Mouse (Mus musculus) bone marrow macrophage, adult 2 months (primary cell): Measurements from ENCODE around the gene Manba. TPM values are rescaled to one million over a fixed set of nuclear protein-coding genes. Genes with fewer than 3 reads are reported as not detected.

ENCODE experiments used
- H3K27ac ChIP-seq: 2 replicates; pipeline ENCODE4 v1.5.1; 2012; ENCODE audit warnings: low read depth, low read length; ENCODE audit not compliant: insufficient read depth
- H3K4me1 ChIP-seq: 2 replicates; pipeline ENCODE4 v1.6.1; 2012; ENCODE audit warnings: low read length; ENCODE audit not compliant: control insufficient read depth, insufficient read depth
- H3K4me3 ChIP-seq: 2 replicates; pipeline ENCODE4 v1.5.1; 2012; ENCODE audit warnings: mild to moderate bottlenecking, low read length, moderate library complexity; ENCODE audit not compliant: insufficient read depth
- CTCF ChIP-seq: IDR thresholded peaks from 2 replicates; pipeline ENCODE4 v1.5.1; 2012; ENCODE audit warnings: low read depth, mild to moderate bottlenecking, low read length, moderate library complexity
- POLR2A ChIP-seq: IDR thresholded peaks from 2 replicates; pipeline ENCODE4 v1.6.1; 2012; ENCODE audit warnings: mild to moderate bottlenecking, low read depth, low read length, borderline replicate concordance
- polyA plus RNA-seq: library from polyadenylated mRNA; stranded (reverse); fragments of >200 nt; gene quantifications from 2 replicates; pipeline ENCODE4 v1.2.4, GENCODE M21; 2012; ENCODE audit not compliant: missing spikeins, insufficient read depth, insufficient read length

Gene Manba
- polyA plus RNA-seq, 1 experiment: 38.8 TPM

- H3K4me3 ChIP-seq: no peak overlapping the region
- no peak overlapping the region for H3K27ac ChIP-seq
- peaks cover 6% of the 10 kb centered on the region for H3K4me1 ChIP-seq
- no peak for TF ChIP-seq POLR2A
- TF ChIP-seq CTCF: no peak
Observed at GRCm38 (mm10) chr3:135507506-135507905, 22.1 kb downstream of the Manba start.

- no peak overlapping the region for H3K4me3 ChIP-seq
- TF ChIP-seq POLR2A: no peak
- no peak for TF ChIP-seq CTCF
- no peak overlapping the region for H3K27ac ChIP-seq
- peaks cover under 1% of the 10 kb centered on the region; the same call in 1 of the 2 replicates for H3K4me1 ChIP-seq
Observed at GRCm38 (mm10) chr3:135508191-135508590, 22.8 kb downstream of the Manba start.

GRCm38 (mm10) chr3:135510372-135510771, 25.0 kb downstream of the Manba start:
- Histone ChIP-seq H3K4me3 (no peak overlapping the region), H3K4me1 (peaks cover 15% of the 10 kb centered on the region), H3K27ac (no peak overlapping the region)
- TF ChIP-seq CTCF (no peak), POLR2A (no peak)

- TF ChIP-seq POLR2A: no peak
- TF ChIP-seq CTCF: no peak
- Histone ChIP-seq H3K4me3 (no peak overlapping the region), H3K27ac (no peak overlapping the region), H3K4me1 (peaks cover 27% of the 10 kb centered on the region)
Observed at GRCm38 (mm10) chr3:135511683-135512082, 26.3 kb downstream of the Manba start.

GRCm38 (mm10) chr3:135513270-135513669, 27.9 kb downstream of the Manba start:
- Histone ChIP-seq H3K4me3 (no peak overlapping the region), H3K27ac (no peak overlapping the region), H3K4me1 (peaks cover 39% of the 10 kb centered on the region)
- TF ChIP-seq CTCF (no peak), POLR2A (no peak)

- Histone ChIP-seq H3K27ac (no peak overlapping the region), H3K4me1 (peaks cover 43% of the 10 kb centered on the region), H3K4me3 (no peak overlapping the region)
- no peak for TF ChIP-seq CTCF
- TF ChIP-seq POLR2A: no peak
Observed at GRCm38 (mm10) chr3:135513800-135514425, 28.5 kb downstream of the Manba start.

GRCm38 (mm10) chr3:135515246-135515645, 29.8 kb downstream of the Manba start:
- H3K4me3 ChIP-seq: no peak overlapping the region
- no peak overlapping the region for H3K27ac ChIP-seq
- TF ChIP-seq CTCF: no peak
- TF ChIP-seq POLR2A: no peak
- peaks cover 52% of the 10 kb centered on the region for H3K4me1 ChIP-seq

- no peak for TF ChIP-seq POLR2A
- TF ChIP-seq CTCF: no peak
- Histone ChIP-seq H3K4me1 (peaks cover 69% of the 10 kb centered on the region), H3K27ac (peak overlapping the region; percentile 86), H3K4me3 (no peak overlapping the region)
Observed at GRCm38 (mm10) chr3:135516891-135517290, 31.5 kb downstream of the Manba start.

- H3K4me1 ChIP-seq: peaks cover 80% of the 10 kb centered on the region
- TF ChIP-seq CTCF (no peak), POLR2A (no peak)
- no peak overlapping the region for H3K4me3 ChIP-seq
- peak overlapping the region; percentile 69 for H3K27ac ChIP-seq
Observed at GRCm38 (mm10) chr3:135518882-135519281, 33.5 kb downstream of the Manba start.

- H3K27ac ChIP-seq: peak overlapping the region; percentile 69
- TF ChIP-seq CTCF (no peak), POLR2A (no peak)
- H3K4me3 ChIP-seq: no peak overlapping the region
- H3K4me1 ChIP-seq: peaks cover 78% of the 10 kb centered on the region
Observed at GRCm38 (mm10) chr3:135519584-135519983, 34.2 kb downstream of the Manba start.
